8 mouse cellular contexts compared by ENCODE assay signal in genomic region chr14:33939117-33939516, GRCm38 (mm10). TPM values are rescaled to one million over a fixed set of nuclear protein-coding genes. Genes with fewer than 3 reads are reported as not detected.
DNase-seq lines count a peak whose midpoint lies in the region; ATAC-seq and TF ChIP-seq lines count a peak whose summit lies in the region.

No protein-coding gene starts in this region.

- H3K27ac ChIP-seq in hindbrain, embryonic 15.5 days (replicated peaks): no peak overlapping the region
- no peak overlapping the region for H3K27ac ChIP-seq in small intestine, adult 2 months (ENCODE audit: insufficient read depth, low read depth, low read length)

- H3K27me3 ChIP-seq in hindbrain, embryonic 15.5 days: no peaks in the 10 kb centered on the region
- H3K27me3 ChIP-seq in small intestine, adult 2 months (ENCODE audit: control insufficient read depth, insufficient read depth, low read length): no peaks in the 10 kb centered on the region

- WGBS in hindbrain, embryonic 15.5 days: 27% methylated on average over 9 of the region's 9 CpGs
- WGBS in small intestine, adult 2 months: 32% methylated on average over 9 of the region's 9 CpGs

- H3K4me2 ChIP-seq in hindbrain, embryonic 15.5 days: peak overlapping the region; percentile 39

- peak; percentile 41; the same call in 1 of the 2 replicates for TF ChIP-seq CTCF in small intestine, adult 2 months (IDR thresholded peaks at IDR 0.05; ENCODE audit: extremely low read depth, insufficient read length, insufficient replicate concordance, low read depth, low read length)

- no peaks in the 10 kb centered on the region for H3K9me3 ChIP-seq in hindbrain, embryonic 15.5 days

- H3K4me1 ChIP-seq in hindbrain, embryonic 15.5 days (replicated peaks): no peaks in the 10 kb centered on the region
- H3K4me1 ChIP-seq in small intestine, adult 2 months (ENCODE audit: control insufficient read depth, insufficient read depth, insufficient read length, low read length): no peaks in the 10 kb centered on the region

- DNase-seq in CD4-positive, CD25-positive, alpha-beta regulatory T cell, adult 2 months (ENCODE audit: low read depth, low spot score): peak; percentile 7
- DNase-seq in cerebellum, adult 9-11 months: peak; percentile 53
- DNase-seq in frontal cortex, postnatal 14 days (ENCODE audit: low spot score in 2 of 2): peak; percentile 45 to 67
- DNase-seq in left cerebral cortex, adult 8-10 months (ENCODE audit: low spot score in 2 of 2): peak; percentile 39 to 59
- DNase-seq in mesoderm, embryonic 11.5 days (ENCODE audit: low read depth, low spot score): peak; percentile 62

- TF ChIP-seq POLR2A in small intestine, adult 2 months (IDR thresholded peaks at IDR 0.05; ENCODE audit: low read depth, low read length): no peak

- H3K9ac ChIP-seq in hindbrain, embryonic 15.5 days: no peak overlapping the region

- ATAC-seq in CD4-positive, CD25-positive, alpha-beta regulatory T cell, adult 4 months: no peak
- peak; percentile 68; the same call in 1 of the 2 replicates for ATAC-seq in hindbrain, embryonic 15.5 days (ENCODE audit: low FRiP score, low read depth)

- no peaks in the 10 kb centered on the region for H3K36me3 ChIP-seq in hindbrain, embryonic 15.5 days
- no peaks in the 10 kb centered on the region for H3K36me3 ChIP-seq in small intestine, adult 2 months (ENCODE audit: control insufficient read depth, insufficient read depth, low read length)

- H3K4me3 ChIP-seq in hindbrain, embryonic 15.5 days: no peak overlapping the region
- H3K4me3 ChIP-seq in small intestine, adult 2 months (ENCODE audit: low read depth, low read length): no peak overlapping the region

RNA-seq across cellular contexts. Expression of gene Gdf2, which starts 1.7 kb away (rescaled TPM):
- polyA plus RNA-seq in CD4-positive, CD25-positive, alpha-beta regulatory T cell, adult 4 months (2017; shearing (Covaris generic)): not detected
- 0.06 TPM in 1 of 2 replicates, not detected in the other for polyA plus RNA-seq in hindbrain, embryonic 15.5 days (2015; fragmentation: Nextera tagmentation; extraction: Ambion mirVana)
- not detected for total RNA-seq in left cerebral cortex, adult 8-10 months (2022)
- polyA plus RNA-seq in small intestine, adult 2 months (2012; rRNA removed): not detected in 2 replicates

RNA-seq across cellular contexts. Expression of gene Rbp3, which starts 14.7 kb away (rescaled TPM):
- polyA plus RNA-seq in CD4-positive, CD25-positive, alpha-beta regulatory T cell, adult 4 months (2017; shearing (Covaris generic)): not detected
- 0.05 and 0.06 TPM in 2 replicates for polyA plus RNA-seq in hindbrain, embryonic 15.5 days (2015; fragmentation: Nextera tagmentation; extraction: Ambion mirVana)
- under 1 TPM in 1 of 4 experiments, not detected in 3; 0.32 TPM for total RNA-seq in left cerebral cortex, adult 8-10 months (2022)
- not detected in 2 replicates for polyA plus RNA-seq in small intestine, adult 2 months (2012; rRNA removed)

RNA-seq across cellular contexts. Expression of gene Gdf10, which starts 15.7 kb away (rescaled TPM):
- polyA plus RNA-seq in CD4-positive, CD25-positive, alpha-beta regulatory T cell, adult 4 months (2017; shearing (Covaris generic)): not detected
- polyA plus RNA-seq in hindbrain, embryonic 15.5 days (2015; fragmentation: Nextera tagmentation; extraction: Ambion mirVana): 10.0 and 16.1 TPM in 2 replicates
- total RNA-seq in left cerebral cortex, adult 8-10 months (2022): 1 to 10 TPM; 2.8 to 3.4 (median 2.9) TPM
- 1.2 and 1.8 TPM in 2 replicates for polyA plus RNA-seq in small intestine, adult 2 months (2012; rRNA removed)

RNA-seq across cellular contexts. Expression of gene Zfp488, which starts 39.4 kb away (rescaled TPM):
- polyA plus RNA-seq in CD4-positive, CD25-positive, alpha-beta regulatory T cell, adult 4 months (2017; shearing (Covaris generic)): not detected
- 1.2 and 1.5 TPM in 2 replicates for polyA plus RNA-seq in hindbrain, embryonic 15.5 days (2015; fragmentation: Nextera tagmentation; extraction: Ambion mirVana)
- total RNA-seq in left cerebral cortex, adult 8-10 months (2022): 1 to 10 TPM; 3.4 to 4.6 (median 4.2) TPM
- polyA plus RNA-seq in small intestine, adult 2 months (2012; rRNA removed): not detected in 2 replicates

Comparison
In these comparisons a context has a peak if more than half of its experiments do, and no peak if none do; other contexts are left out.
1. DNase-seq: peak in every context shown above with its lines; median percentile 62 in mesoderm, embryonic 11.5 days; 56 in frontal cortex, postnatal 14 days; 53 in cerebellum, adult 9-11 months; 49 in left cerebral cortex, adult 8-10 months; 7 in CD4-positive, CD25-positive, alpha-beta regulatory T cell, adult 2 months.